29 mouse cellular contexts compared by ENCODE assay signal in the genomic region with DNA sequence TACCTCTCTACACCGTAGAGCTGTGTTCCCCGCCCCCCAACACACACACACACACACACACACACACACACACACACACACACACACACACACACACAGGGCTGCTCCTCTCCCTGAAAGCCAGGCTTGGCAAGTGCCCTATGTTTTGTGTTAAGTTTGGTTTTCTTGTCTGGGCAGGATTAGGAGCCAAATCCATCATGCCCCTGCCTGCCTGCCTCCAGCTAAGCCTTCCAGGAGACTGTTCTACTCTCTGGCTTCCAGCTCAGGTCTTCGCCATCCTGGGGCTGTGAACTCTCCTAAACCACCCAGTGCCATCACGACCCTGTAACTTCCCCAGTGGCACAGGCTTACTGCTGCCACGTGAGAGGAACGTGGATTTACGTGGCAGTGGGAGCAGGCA. TPM values are rescaled to one million over a fixed set of nuclear protein-coding genes. Genes with fewer than 3 reads are reported as not detected.
DNase-seq lines count a peak whose midpoint lies in the region; ATAC-seq and TF ChIP-seq lines count a peak whose summit lies in the region.
"Had no signal": no experiment of that assay in that cellular context is flagged by ENCODE, and none has a peak within 500 bp of the region (broad histone marks: within the 10 kb centered on the region; RNA-seq: fewer than 3 reads in every experiment).

No protein-coding gene starts in this region.

- H3K4me3 ChIP-seq in embryonic facial prominence, embryonic 13.5 days, result no peak overlapping the region
- H3K4me3 ChIP-seq in embryonic facial prominence, embryonic 10.5 days, result no peak overlapping the region
- no peak overlapping the region for H3K4me3 ChIP-seq in midbrain, embryonic 11.5 days (ENCODE audit: low read depth, low read length)
- H3K4me3 ChIP-seq in midbrain, embryonic 14.5 days (replicated peaks; ENCODE audit: low read depth, low read length), result no peak overlapping the region
- H3K4me3 ChIP-seq in liver, embryonic 14.5 days (ENCODE audit: insufficient read depth in 1 of 2, low read depth in 2 of 2, low read length in 2 of 2), result peak overlapping the region; percentile 75 to 88
- H3K4me3 ChIP-seq in stomach, postnatal 0 days (ENCODE audit: low read depth, low read length), result no peak overlapping the region
- H3K4me3 ChIP-seq: embryonic facial prominence, embryonic 12.5 days; forebrain, embryonic 10.5 days; layer of hippocampus, adult 2 months; limb, embryonic 12.5 days; midbrain, embryonic 12.5 days had no signal

- 64% methylated on average over 7 of the region's 7 CpGs for WGBS in embryonic facial prominence, embryonic 13.5 days
- 87% methylated on average over 7 of the region's 7 CpGs for WGBS in embryonic facial prominence, embryonic 10.5 days
- WGBS in midbrain, embryonic 11.5 days, result 84% methylated on average over 5 of the region's 7 CpGs
- 86% methylated on average over 7 of the region's 7 CpGs for WGBS in midbrain, embryonic 14.5 days
- WGBS in liver, embryonic 14.5 days (ENCODE audit: insufficient replicate concordance), result 80% methylated on average over 7 of the region's 7 CpGs
- 64% methylated on average over 5 of the region's 7 CpGs for WGBS in stomach, postnatal 0 days

- peaks cover 35% of the 10 kb centered on the region for H3K27me3 ChIP-seq in embryonic facial prominence, embryonic 13.5 days
- H3K27me3 ChIP-seq in embryonic facial prominence, embryonic 10.5 days (replicated peaks; ENCODE audit: low read depth, poor library complexity, severe bottlenecking), result peaks cover 52% of the 10 kb centered on the region
- H3K27me3 ChIP-seq in midbrain, embryonic 11.5 days (ENCODE audit: control insufficient read depth, insufficient read depth, low read length), result peaks cover 14% of the 10 kb centered on the region
- H3K27me3 ChIP-seq in midbrain, embryonic 14.5 days (ENCODE audit: control insufficient read depth, insufficient read depth, low read length), result peaks cover 24% of the 10 kb centered on the region; the same call in 1 of the 2 replicates
- H3K27me3 ChIP-seq in liver, embryonic 14.5 days (ENCODE audit: control insufficient read depth, insufficient read depth, low read length), result no peaks in the 10 kb centered on the region
- no peaks in the 10 kb centered on the region for H3K27me3 ChIP-seq in stomach, postnatal 0 days (ENCODE audit: control insufficient read depth, insufficient read depth, low read length)

- TF ChIP-seq CTCF in liver, embryonic 14.5 days (IDR thresholded peaks at IDR 0.05; ENCODE audit: low read depth), result no peak
- TF ChIP-seq CTCF in stomach, postnatal 0 days (IDR thresholded peaks at IDR 0.05; ENCODE audit: low read depth), result no peak

- H3K27ac ChIP-seq in embryonic facial prominence, embryonic 13.5 days, result no peak overlapping the region
- no peak overlapping the region for H3K27ac ChIP-seq in embryonic facial prominence, embryonic 10.5 days (replicated peaks)
- H3K27ac ChIP-seq in midbrain, embryonic 11.5 days (ENCODE audit: low read depth, low read length), result no peak overlapping the region
- H3K27ac ChIP-seq in midbrain, embryonic 14.5 days (replicated peaks; ENCODE audit: low read depth, low read length), result no peak overlapping the region
- H3K27ac ChIP-seq in liver, embryonic 14.5 days, result peak overlapping the region; percentile 55
- peak overlapping the region; percentile 56; the same call in 1 of the 2 replicates for H3K27ac ChIP-seq in stomach, postnatal 0 days (replicated peaks)
- H3K27ac ChIP-seq: embryonic facial prominence, embryonic 12.5 days; forebrain, embryonic 10.5 days; hindbrain, embryonic 14.5 days; layer of hippocampus, adult 2 months; limb, embryonic 12.5 days; midbrain, embryonic 12.5 days had no signal

- no peaks in the 10 kb centered on the region for H3K9me3 ChIP-seq in embryonic facial prominence, embryonic 13.5 days
- H3K9me3 ChIP-seq in embryonic facial prominence, embryonic 10.5 days, result no peaks in the 10 kb centered on the region; the same call in 1 of the 2 replicates
- no peaks in the 10 kb centered on the region; the same call in 1 of the 2 replicates for H3K9me3 ChIP-seq in midbrain, embryonic 11.5 days (ENCODE audit: control insufficient read depth, low read length)
- H3K9me3 ChIP-seq in midbrain, embryonic 14.5 days (ENCODE audit: control insufficient read depth, low read length), result no peaks in the 10 kb centered on the region
- no peaks in the 10 kb centered on the region; the same call in 1 of the 2 replicates for H3K9me3 ChIP-seq in liver, embryonic 14.5 days (ENCODE audit: control insufficient read depth, low read length)
- H3K9me3 ChIP-seq in stomach, postnatal 0 days (ENCODE audit: control insufficient read depth, low read length), result 0 out of 2 replicates have a peak, but pooled peaks cover 3% of the 10 kb centered on the region
- H3K9me3 ChIP-seq: embryonic facial prominence, embryonic 12.5 days; forebrain, embryonic 10.5 days; limb, embryonic 12.5 days; midbrain, embryonic 12.5 days had no signal

- no peak for DNase-seq in embryonic facial prominence, embryonic 10.5 days (ENCODE audit: low spot score)
- DNase-seq in midbrain, embryonic 11.5 days (ENCODE audit: low spot score, missing footprints), result peak; percentile 21
- no peak for DNase-seq in midbrain, embryonic 14.5 days
- DNase-seq in liver, embryonic 14.5 days (ENCODE audit: low read depth in 3 of 3, low spot score in 3 of 3), result no peak
- DNase-seq in stomach, postnatal 0 days (ENCODE audit: low spot score), result no peak
- no peak for DNase-seq in layer of hippocampus, postnatal 10 days (ENCODE audit: low spot score in 2 of 2)
- DNase-seq: adrenal gland, adult 8-10 months; cerebellum, adult 18-20 months; cerebellum, postnatal 14 days; gastrocnemius, postnatal 10 days; heart, postnatal 4 days; kidney, adult 8-10 months; kidney, postnatal 14 days; lung, adult 2 months; lung, postnatal 14 days; thymus, postnatal 14 days had no signal

- no peak for TF ChIP-seq EP300 in liver, embryonic 14.5 days (IDR thresholded peaks at IDR 0.05; ENCODE audit: low read depth)
- TF ChIP-seq EP300 in stomach, postnatal 0 days (optimal IDR thresholded peaks at IDR 0.05), result no peak

- peaks cover 7% of the 10 kb centered on the region; the same call in 1 of the 2 replicates for H3K4me1 ChIP-seq in embryonic facial prominence, embryonic 13.5 days
- peaks cover 8% of the 10 kb centered on the region for H3K4me1 ChIP-seq in embryonic facial prominence, embryonic 10.5 days
- H3K4me1 ChIP-seq in midbrain, embryonic 11.5 days (ENCODE audit: control insufficient read depth, insufficient read depth, low read length), result peaks cover 4% of the 10 kb centered on the region
- H3K4me1 ChIP-seq in midbrain, embryonic 14.5 days (ENCODE audit: control insufficient read depth, insufficient read depth, low read length), result peaks cover 9% of the 10 kb centered on the region; the same call in 1 of the 2 replicates
- peaks cover 25 to 27% of the 10 kb centered on the region in 2 experiments for H3K4me1 ChIP-seq in liver, embryonic 14.5 days (replicated peaks; ENCODE audit: control insufficient read depth in 2 of 2, insufficient read depth in 2 of 2, low read length in 1 of 2)
- no peaks in the 10 kb centered on the region for H3K4me1 ChIP-seq in stomach, postnatal 0 days (replicated peaks; ENCODE audit: control insufficient read depth, insufficient read depth)

- H3K9ac ChIP-seq in embryonic facial prominence, embryonic 13.5 days, result no peak overlapping the region
- H3K9ac ChIP-seq in midbrain, embryonic 11.5 days (ENCODE audit: low read length), result no peak overlapping the region
- H3K9ac ChIP-seq in midbrain, embryonic 14.5 days (replicated peaks; ENCODE audit: low read length), result no peak overlapping the region
- peak overlapping the region; percentile 70 for H3K9ac ChIP-seq in liver, embryonic 14.5 days (replicated peaks)
- no peak overlapping the region for H3K9ac ChIP-seq in stomach, postnatal 0 days (ENCODE audit: low read length)
- H3K9ac ChIP-seq: embryonic facial prominence, embryonic 12.5 days; hindbrain, embryonic 14.5 days; limb, embryonic 12.5 days; midbrain, embryonic 12.5 days had no signal

- peak overlapping the region; percentile 20; the same call in 1 of the 2 replicates for H3K4me2 ChIP-seq in embryonic facial prominence, embryonic 13.5 days
- H3K4me2 ChIP-seq in midbrain, embryonic 11.5 days, result no peak overlapping the region
- H3K4me2 ChIP-seq in midbrain, embryonic 14.5 days (ENCODE audit: low read length), result no peak overlapping the region
- H3K4me2 ChIP-seq in liver, embryonic 14.5 days (ENCODE audit: low read depth), result peak overlapping the region; percentile 68
- peak overlapping the region; percentile 36 for H3K4me2 ChIP-seq in stomach, postnatal 0 days (replicated peaks; ENCODE audit: low read depth)
- H3K4me2 ChIP-seq: embryonic facial prominence, embryonic 12.5 days; hindbrain, embryonic 14.5 days; limb, embryonic 12.5 days; midbrain, embryonic 12.5 days had no signal

- H3K36me3 ChIP-seq in embryonic facial prominence, embryonic 13.5 days, result no peaks in the 10 kb centered on the region
- H3K36me3 ChIP-seq in embryonic facial prominence, embryonic 10.5 days (replicated peaks), result no peaks in the 10 kb centered on the region
- H3K36me3 ChIP-seq in midbrain, embryonic 11.5 days (ENCODE audit: control insufficient read depth, insufficient read depth, low read length), result no peaks in the 10 kb centered on the region
- no peaks in the 10 kb centered on the region for H3K36me3 ChIP-seq in midbrain, embryonic 14.5 days (ENCODE audit: control insufficient read depth, insufficient read depth, low read length)
- peaks cover 26% of the 10 kb centered on the region for H3K36me3 ChIP-seq in liver, embryonic 14.5 days (replicated peaks; ENCODE audit: control insufficient read depth, insufficient read depth, low read depth)
- no peaks in the 10 kb centered on the region for H3K36me3 ChIP-seq in stomach, postnatal 0 days (ENCODE audit: control insufficient read depth, insufficient read depth, low read length)
- H3K36me3 ChIP-seq: embryonic facial prominence, embryonic 12.5 days; forebrain, embryonic 10.5 days; limb, embryonic 12.5 days; midbrain, embryonic 12.5 days had no signal

- no peak for ATAC-seq in embryonic facial prominence, embryonic 13.5 days (ENCODE audit: insufficient number of reproducible peaks, insufficient read depth, low FRiP score, low TSS enrichment, low read depth)
- no peak for ATAC-seq in midbrain, embryonic 11.5 days (ENCODE audit: low FRiP score)
- ATAC-seq in midbrain, embryonic 14.5 days (ENCODE audit: low FRiP score, low TSS enrichment), result no peak
- no peak for ATAC-seq in liver, embryonic 14.5 days (ENCODE audit: insufficient read depth)
- no peak; the same call in 1 of the 2 replicates for ATAC-seq in stomach, postnatal 0 days (ENCODE audit: low FRiP score, low TSS enrichment)
- ATAC-seq: activated CD4-positive, CD25-positive, alpha-beta regulatory T cell, adult 4 months; forebrain, embryonic 16.5 days; inflammation-experienced regulatory T-cells, adult 6 months had no signal

RNA-seq across cellular contexts. Expression of gene Plek2, which starts 2.3 kb away (rescaled TPM):
- polyA plus RNA-seq in embryonic facial prominence, embryonic 13.5 days (2015; fragmentation: Nextera tagmentation; extraction: Ambion mirVana), result 4.2 and 5.1 TPM in 2 replicates
- polyA plus RNA-seq in embryonic facial prominence, embryonic 10.5 days (2016; fragmentation: Nextera tagmentation; extraction: Ambion mirVana), result 2.1 and 3.2 TPM in 2 replicates
- polyA plus RNA-seq in midbrain, embryonic 11.5 days (2014; fragmentation: Nextera tagmentation; extraction: Ambion mirVana), result 2.9 and 3.9 TPM in 2 replicates
- polyA plus RNA-seq in midbrain, embryonic 14.5 days (2014; fragmentation: Nextera tagmentation; extraction: Ambion mirVana), result 0.92 and 1.3 TPM in 2 replicates
- polyA plus RNA-seq in liver, embryonic 14.5 days (2012; rRNA removed), result 18.7 and 21.5 TPM in 2 replicates
- 51.0 and 51.5 TPM in 2 replicates for polyA plus RNA-seq in liver, embryonic 14.5 days (2014; fragmentation: Nextera tagmentation; extraction: Ambion mirVana)
- 42.6 and 50.2 TPM in 2 replicates for polyA plus RNA-seq in stomach, postnatal 0 days (2015; fragmentation: Nextera tagmentation; extraction: Ambion mirVana)
- under 1 TPM; 0.30 to 0.56 TPM for total RNA-seq in layer of hippocampus, postnatal 10 days (2021)
- total RNA-seq: megakaryocyte progenitor cell, adult 5-6 weeks; monocyte, adult 5-6 weeks; neutrophil, adult 5-6 weeks had no signal

RNA-seq across cellular contexts. Expression of gene Eif2s1, which starts 42.9 kb away (rescaled TPM):
- 196 and 205 TPM in 2 replicates for polyA plus RNA-seq in embryonic facial prominence, embryonic 13.5 days (2015; fragmentation: Nextera tagmentation; extraction: Ambion mirVana)
- 310 and 316 TPM in 2 replicates for polyA plus RNA-seq in embryonic facial prominence, embryonic 10.5 days (2016; fragmentation: Nextera tagmentation; extraction: Ambion mirVana)
- 249 and 250 TPM in 2 replicates for polyA plus RNA-seq in midbrain, embryonic 11.5 days (2014; fragmentation: Nextera tagmentation; extraction: Ambion mirVana)
- 132 and 143 TPM in 2 replicates for polyA plus RNA-seq in midbrain, embryonic 14.5 days (2014; fragmentation: Nextera tagmentation; extraction: Ambion mirVana)
- polyA plus RNA-seq in liver, embryonic 14.5 days (2012; rRNA removed), result 16.5 and 49.6 TPM in 2 replicates
- polyA plus RNA-seq in liver, embryonic 14.5 days (2014; fragmentation: Nextera tagmentation; extraction: Ambion mirVana), result 184 and 198 TPM in 2 replicates
- polyA plus RNA-seq in stomach, postnatal 0 days (2015; fragmentation: Nextera tagmentation; extraction: Ambion mirVana), result 132 and 145 TPM in 2 replicates
- total RNA-seq in layer of hippocampus, postnatal 10 days (2021), result 10 to 100 TPM; 49.4 to 60.6 TPM

RNA-seq across cellular contexts. Expression of gene Atp6v1d, which starts 43.1 kb away (rescaled TPM):
- polyA plus RNA-seq in embryonic facial prominence, embryonic 13.5 days (2015; fragmentation: Nextera tagmentation; extraction: Ambion mirVana), result 67.1 and 70.3 TPM in 2 replicates
- 67.7 and 67.9 TPM in 2 replicates for polyA plus RNA-seq in embryonic facial prominence, embryonic 10.5 days (2016; fragmentation: Nextera tagmentation; extraction: Ambion mirVana)
- polyA plus RNA-seq in midbrain, embryonic 11.5 days (2014; fragmentation: Nextera tagmentation; extraction: Ambion mirVana), result 106 and 122 TPM in 2 replicates
- polyA plus RNA-seq in midbrain, embryonic 14.5 days (2014; fragmentation: Nextera tagmentation; extraction: Ambion mirVana), result 141 and 165 TPM in 2 replicates
- 9.7 and 15.2 TPM in 2 replicates for polyA plus RNA-seq in liver, embryonic 14.5 days (2012; rRNA removed)
- polyA plus RNA-seq in liver, embryonic 14.5 days (2014; fragmentation: Nextera tagmentation; extraction: Ambion mirVana), result 29.6 and 34.4 TPM in 2 replicates
- polyA plus RNA-seq in stomach, postnatal 0 days (2015; fragmentation: Nextera tagmentation; extraction: Ambion mirVana), result 72.1 and 76.5 TPM in 2 replicates
- total RNA-seq in layer of hippocampus, postnatal 10 days (2021), result 100 to 1,000 TPM; 181 to 190 TPM

Comparison
In these comparisons a context has a peak if more than half of its experiments do, and no peak if none do; other contexts are left out.
1. H3K27ac ChIP-seq: peak in liver, embryonic 14.5 days (single experiment) and stomach, postnatal 0 days (single experiment); none in embryonic facial prominence, embryonic 13.5 days (single experiment), embryonic facial prominence, embryonic 10.5 days (single experiment), midbrain, embryonic 11.5 days (single experiment) and midbrain, embryonic 14.5 days (single experiment).
2. H3K4me2 ChIP-seq: peak in embryonic facial prominence, embryonic 13.5 days (single experiment), liver, embryonic 14.5 days (single experiment) and stomach, postnatal 0 days (single experiment); none in midbrain, embryonic 11.5 days (single experiment) and midbrain, embryonic 14.5 days (single experiment).
3. H3K4me3 ChIP-seq: peak in liver, embryonic 14.5 days (2 of 2); none in embryonic facial prominence, embryonic 13.5 days (single experiment), embryonic facial prominence, embryonic 10.5 days (single experiment), midbrain, embryonic 11.5 days (single experiment), midbrain, embryonic 14.5 days (single experiment) and stomach, postnatal 0 days (single experiment).